Mouse (Mus musculus) kidney, postnatal 0 days (tissue): ENCODE measurements around the gene Dst. TPM values are rescaled to one million over a fixed set of nuclear protein-coding genes. Genes with fewer than 3 reads are reported as not detected.

ENCODE experiments used
- ATAC-seq: fragments of 200-750 bp; cut with Nextera tagmentation; replicated peaks from 2 replicates; pipeline ENCODE4 v1.8.0; 2017; ENCODE audit warnings: low read depth, moderate number of reproducible peaks, moderate TSS enrichment, moderate library complexity; ENCODE audit not compliant: low FRiP score
- DNase-seq: peaks from one replicate; pipeline ENCODE4 v3.0.0-alpha.2; 2016; ENCODE audit warnings: low spot score
- H3K27ac ChIP-seq: fragments of 300-500 bp; sonication (generic); 2 replicates; pipeline ENCODE4 v1.5.1; 2014; ENCODE audit warnings: mild to moderate bottlenecking
- H3K27me3 ChIP-seq: fragments of 300-500 bp; sonication (generic); 2 replicates; pipeline ENCODE4 v1.6.1; 2014; ENCODE audit warnings: low read length, mixed read lengths; ENCODE audit not compliant: insufficient read depth
- H3K36me3 ChIP-seq: fragments of 300-500 bp; sonication (generic); 2 replicates; pipeline ENCODE4 v1.6.1; 2014; ENCODE audit warnings: low read length, mixed read lengths; ENCODE audit not compliant: insufficient read depth
- H3K4me1 ChIP-seq: fragments of 300-500 bp; sonication (generic); replicated peaks from 2 replicates; pipeline ENCODE4 v1.6.1; 2014; ENCODE audit warnings: antibody characterized with exemption, low read length, mixed read lengths; ENCODE audit not compliant: insufficient read depth
- H3K4me2 ChIP-seq: fragments of 300-500 bp; sonication (generic); 2 replicates; pipeline ENCODE4 v1.6.1; 2014; ENCODE audit warnings: mild to moderate bottlenecking, low read length, moderate library complexity, mixed read lengths
- H3K4me3 ChIP-seq: fragments of 300-500 bp; sonication (generic); replicated peaks from 2 replicates; pipeline ENCODE4 v1.5.1; 2014; ENCODE audit warnings: low read depth, low read length
- H3K9ac ChIP-seq: fragments of 300-500 bp; sonication (generic); 2 replicates; pipeline ENCODE4 v1.6.1; 2014; ENCODE audit warnings: low read depth, low read length
- H3K9me3 ChIP-seq: fragments of 300-500 bp; sonication (generic); replicated peaks from 2 replicates; pipeline ENCODE4 v1.6.1; 2016; ENCODE audit warnings: low read length, inconsistent platforms, mixed read lengths
- CTCF ChIP-seq: IDR thresholded peaks from 2 replicates; pipeline ENCODE4 v1.5.1; 2016; ENCODE audit warnings: antibody characterized with exemption, low read depth, mild to moderate bottlenecking, moderate library complexity
- WGBS: fragments of 180-500 bp; shearing (Covaris S2); extraction: QIAGEN DNeasy Blood & Tissue Kit; methylation state at CpG from one replicate; pipeline ENCODE4 v1.1.7; 2014; 5-methylcytosine and 5-hydroxymethylcytosine counted together
- polyA plus RNA-seq: library from polyadenylated mRNA; unstranded; fragments of >200 nt; fragmentation: Nextera tagmentation; extraction: Ambion mirVana; gene quantifications from 2 replicates; pipeline ENCODE4 v1.2.1, GENCODE M21; 2015

Gene Dst
- polyA plus RNA-seq, 1 experiment from 2014 or later: 22.4 TPM

- no peak for ATAC-seq
- no peak overlapping the region for H3K4me3 ChIP-seq
- H3K4me1 ChIP-seq: no peaks in the 10 kb centered on the region
- no peak for DNase-seq
- H3K4me2 ChIP-seq: no peak overlapping the region
- H3K36me3 ChIP-seq: no peaks in the 10 kb centered on the region
- TF ChIP-seq CTCF: no peak
- no peak overlapping the region for H3K27ac ChIP-seq
- 89% methylated on average over 4 of the region's 4 CpGs for WGBS
- H3K9ac ChIP-seq: no peak overlapping the region
- H3K9me3 ChIP-seq: no peaks in the 10 kb centered on the region
- no peaks in the 10 kb centered on the region for H3K27me3 ChIP-seq
Measured at GRCm38 (mm10) chr1:33965824-33966223, 57.8 kb downstream of the Dst start.

DNA sequence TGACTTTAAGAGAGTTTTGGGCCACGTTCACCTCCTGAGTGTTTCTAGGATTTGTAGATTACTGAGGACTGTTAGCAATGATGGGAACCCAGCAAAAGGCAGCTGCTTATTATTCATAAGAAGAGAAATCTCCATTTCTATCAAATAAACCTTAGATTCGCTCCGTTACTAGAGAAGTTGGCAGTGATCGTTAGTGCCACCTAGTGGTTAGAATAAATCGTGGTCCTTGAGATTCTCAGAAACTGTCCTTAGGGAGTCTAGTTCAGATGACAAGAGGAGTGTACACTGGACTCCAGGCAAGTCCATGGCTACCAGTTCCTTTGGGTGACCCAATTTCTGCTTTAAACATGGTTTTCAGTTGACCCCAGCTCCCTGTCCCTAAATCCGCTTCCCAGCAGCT is 58.3 kb downstream of the Dst start:
- no peaks in the 10 kb centered on the region for H3K27me3 ChIP-seq
- no peak overlapping the region for H3K4me3 ChIP-seq
- no peaks in the 10 kb centered on the region for H3K4me1 ChIP-seq
- H3K27ac ChIP-seq: no peak overlapping the region
- 26% methylated on average over 6 of the region's 6 CpGs for WGBS
- H3K9ac ChIP-seq: no peak overlapping the region
- DNase-seq (peak; percentile 82), ATAC-seq (no peak)
- H3K36me3 ChIP-seq: no peaks in the 10 kb centered on the region
- TF ChIP-seq CTCF: peak; percentile 87
- H3K9me3 ChIP-seq: no peaks in the 10 kb centered on the region
- no peak overlapping the region for H3K4me2 ChIP-seq

DNA sequence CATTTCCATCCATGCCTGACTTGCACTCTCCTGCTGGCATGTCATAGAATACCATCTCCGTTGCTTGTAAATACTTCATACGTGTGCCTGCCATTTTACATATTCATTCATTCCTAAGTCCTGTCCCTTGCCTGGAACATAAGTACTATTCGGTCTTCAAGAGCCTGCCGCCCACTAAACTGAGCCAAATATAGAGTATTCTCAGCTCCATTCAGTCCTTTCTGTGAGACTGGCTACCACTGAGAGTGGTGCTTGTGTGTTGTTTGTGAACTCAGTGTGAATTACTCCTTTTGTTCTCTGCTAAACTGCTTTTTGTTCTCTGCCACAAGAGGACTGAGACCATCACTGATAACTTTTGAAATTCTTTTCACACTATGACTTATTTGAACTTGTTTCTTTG is 59.2 kb downstream of the Dst start:
- Histone ChIP-seq H3K4me2 (no peak overlapping the region), H3K4me3 (no peak overlapping the region), H3K27me3 (no peaks in the 10 kb centered on the region), H3K27ac (no peak overlapping the region), H3K9ac (no peak overlapping the region), H3K4me1 (no peaks in the 10 kb centered on the region), H3K36me3 (no peaks in the 10 kb centered on the region), H3K9me3 (no peaks in the 10 kb centered on the region)
- no peak for DNase-seq
- ATAC-seq: no peak
- WGBS: 84% methylated on average over 4 of the region's 4 CpGs
- TF ChIP-seq CTCF: no peak

- 31% methylated on average over 2 of the region's 2 CpGs for WGBS
Measured at GRCm38 (mm10) chr1:33969910-33970309, 61.9 kb downstream of the Dst start.

GRCm38 (mm10) chr1:33974401-33974800 is 66.4 kb downstream of the Dst start:
- H3K9ac ChIP-seq: no peak overlapping the region
- no peaks in the 10 kb centered on the region for H3K36me3 ChIP-seq
- H3K9me3 ChIP-seq: no peaks in the 10 kb centered on the region
- TF ChIP-seq CTCF: no peak
- H3K4me1 ChIP-seq: no peaks in the 10 kb centered on the region
- no peak overlapping the region for H3K27ac ChIP-seq
- ATAC-seq: no peak
- DNase-seq: no peak
- 71% methylated on average over 11 of the region's 11 CpGs for WGBS
- H3K4me2 ChIP-seq: no peak overlapping the region
- H3K4me3 ChIP-seq: no peak overlapping the region
- no peaks in the 10 kb centered on the region for H3K27me3 ChIP-seq

More at GRCm38 (mm10) chr1:33969910-33970309, 61.9 kb downstream of the Dst start:
- H3K4me1 ChIP-seq: no peaks in the 10 kb centered on the region
- H3K36me3 ChIP-seq: no peaks in the 10 kb centered on the region
- no peaks in the 10 kb centered on the region for H3K27me3 ChIP-seq
- no peak for ATAC-seq
- H3K9me3 ChIP-seq: no peaks in the 10 kb centered on the region
- TF ChIP-seq CTCF: no peak
- no peak overlapping the region for H3K4me2 ChIP-seq
- no peak overlapping the region for H3K4me3 ChIP-seq
- H3K27ac ChIP-seq: no peak overlapping the region
- DNase-seq: no peak
- H3K9ac ChIP-seq: no peak overlapping the region

- H3K27ac ChIP-seq: no peak overlapping the region
- 73% methylated on average over 4 of the region's 4 CpGs for WGBS
- no peaks in the 10 kb centered on the region for H3K9me3 ChIP-seq
- H3K4me1 ChIP-seq: no peaks in the 10 kb centered on the region
- no peaks in the 10 kb centered on the region for H3K27me3 ChIP-seq
- H3K9ac ChIP-seq: no peak overlapping the region
- no peak for DNase-seq
- H3K4me2 ChIP-seq: no peak overlapping the region
- H3K36me3 ChIP-seq: no peaks in the 10 kb centered on the region
- 0 out of 2 replicates have a peak, but pooled peaks have one; percentile 33 for ATAC-seq
- TF ChIP-seq CTCF: no peak
- no peak overlapping the region for H3K4me3 ChIP-seq
Measured at GRCm38 (mm10) chr1:33975333-33975732, 67.3 kb downstream of the Dst start.

- Histone ChIP-seq H3K36me3 (no peaks in the 10 kb centered on the region), H3K9me3 (no peaks in the 10 kb centered on the region), H3K27ac (no peak overlapping the region), H3K4me3 (no peak overlapping the region), H3K27me3 (no peaks in the 10 kb centered on the region), H3K9ac (no peak overlapping the region), H3K4me1 (no peaks in the 10 kb centered on the region), H3K4me2 (no peak overlapping the region)
- no peak for TF ChIP-seq CTCF
- DNase-seq (no peak), ATAC-seq (no peak)
- WGBS: 93% methylated on average over 6 of the region's 6 CpGs
Measured at GRCm38 (mm10) chr1:33977832-33978231, 69.8 kb downstream of the Dst start.
